Mouse (Mus musculus) E14TG2a.4 (cell line): ENCODE data around the gene Irx4.

Experiments used
- CTCF ChIP-seq: conservative IDR thresholded peaks from 2 replicates; pipeline ENCODE4 v1.5.1; 2014; ENCODE audit warnings: low read length
- NANOG ChIP-seq: IDR thresholded peaks from 2 replicates; pipeline ENCODE4 v1.6.1; 2014; ENCODE audit warnings: borderline replicate concordance, low read length, mixed read lengths

DNA sequence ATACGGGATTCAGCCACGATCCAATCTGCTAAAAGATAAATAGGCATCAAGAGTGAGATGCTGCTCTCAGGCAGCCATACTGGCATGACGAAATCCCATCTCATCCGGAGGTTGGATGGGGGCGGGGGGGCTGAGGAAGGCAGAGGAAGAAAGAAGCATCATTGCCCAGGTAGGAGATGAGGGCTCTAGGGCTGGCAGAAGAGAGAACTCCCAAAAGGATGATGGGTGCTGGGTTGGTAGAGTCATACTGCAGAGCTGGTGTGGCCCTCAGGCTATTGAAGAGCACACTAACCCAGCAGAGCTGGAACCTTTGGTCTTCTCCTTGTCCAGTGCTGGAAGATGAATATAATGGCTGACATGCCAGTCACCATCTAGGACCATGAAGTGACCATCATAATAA lies 17.7 kb upstream of the Irx4 start:
- TF ChIP-seq CTCF (no peak), NANOG (no peak)
